Mouse (Mus musculus) heart, adult 2 months (tissue): ENCODE data around the gene Hcn2. TPM values are rescaled to one million over a fixed set of nuclear protein-coding genes. Genes with fewer than 3 reads are reported as not detected.

ENCODE experiments used
- DNase-seq, 2 experiments: peaks; one replicate each; pipeline ENCODE4 v3.0.0; 2021
- H3K27ac ChIP-seq: fragments of 200-600 bp; 2 replicates; pipeline ENCODE4 v1.8.1; 2022
- H3K27me3 ChIP-seq: fragments of 200-500 bp; 2 replicates; pipeline ENCODE4 v1.6.1; 2012; ENCODE audit warnings: mild to moderate bottlenecking, low read length, inconsistent platforms, mixed read lengths; ENCODE audit not compliant: control insufficient read depth, insufficient read depth
- H3K36me3 ChIP-seq: fragments of 200-500 bp; 2 replicates; pipeline ENCODE4 v1.6.1; 2012; ENCODE audit warnings: low read length, inconsistent platforms; ENCODE audit not compliant: control insufficient read depth, insufficient read depth
- H3K4me1 ChIP-seq: fragments of 200-500 bp; 2 replicates; pipeline ENCODE4 v1.6.1; 2011; ENCODE audit warnings: low read length; ENCODE audit not compliant: control insufficient read depth, insufficient read depth
- H3K4me3 ChIP-seq: fragments of 200-600 bp; 2 replicates; pipeline ENCODE4 v1.8.1; 2022
- H3K79me2 ChIP-seq: fragments of 200-500 bp; replicated peaks from 2 replicates; pipeline ENCODE4 v1.6.1; 2012; ENCODE audit warnings: mild to moderate bottlenecking, inconsistent platforms, low read length, moderate library complexity, mixed read lengths; ENCODE audit not compliant: control insufficient read depth, insufficient read depth
- H3K9ac ChIP-seq: fragments of 200-500 bp; 2 replicates; pipeline ENCODE4 v1.6.1; 2012; ENCODE audit warnings: low read depth, mild to moderate bottlenecking, control low read depth, inconsistent platforms, low read length, mixed read lengths
- CTCF ChIP-seq: fragments of 200-600 bp; IDR thresholded peaks from 2 replicates; pipeline ENCODE4 v1.8.1; 2022; ENCODE audit warnings: antibody characterized with exemption, mild to moderate bottlenecking, moderate library complexity
- EP300 ChIP-seq: fragments of 200-500 bp; IDR thresholded peaks from 2 replicates; pipeline ENCODE4 v1.6.1; 2011; ENCODE audit warnings: low read depth, low read length, control low read depth; ENCODE audit not compliant: insufficient read depth
- POLR2A ChIP-seq: fragments of 200-500 bp; IDR thresholded peaks from 2 replicates; pipeline ENCODE4 v1.6.1; 2011; ENCODE audit warnings: mild to moderate bottlenecking, low read depth, low read length, control low read depth; ENCODE audit not compliant: insufficient read depth
- WGBS: fragments of 180-500 bp; shearing (Covaris S2); methylation state at CpG from one replicate; pipeline ENCODE4 v1.1.7; 2018; 5-methylcytosine and 5-hydroxymethylcytosine counted together
- intact Hi-C: fragments of 180-260 bp; cut with DNase I; formaldehyde crosslinking; loops from one replicate; pipeline ENCODE4 v1.15.1; 2025
- long read RNA-seq: library from polyadenylated mRNA; stranded (forward); transcript quantifications from one replicate; pipeline ENCODE4 v2.0.0, GENCODE M21; 2021
- polyA plus RNA-seq: library from polyadenylated mRNA; depleted of rRNA; stranded (reverse); fragments of >200 nt; gene quantifications from 2 replicates; pipeline ENCODE4 v1.2.3, GENCODE M21; 2012; rRNA removed
- total RNA-seq, 2 experiments: library from RNA; stranded (reverse); gene quantifications; 2 replicates each; pipeline ENCODE4 v1.2.3; 2021

Hcn2 gene
- total RNA-seq = 10 to 100 TPM; 17.0 to 17.5 TPM
- polyA plus RNA-seq = 23.8 and 33.5 TPM in 2 replicates
- long read RNA-seq, transcript Hcn2-202 (8 exons, 3,195 nt) = major isoform, 15 of 20 reads
- long read RNA-seq, partial matches to known transcripts = 2 of 20 reads
- long read RNA-seq, other reads (novel, unspliced or antisense) = 3 of 20 reads

DNA sequence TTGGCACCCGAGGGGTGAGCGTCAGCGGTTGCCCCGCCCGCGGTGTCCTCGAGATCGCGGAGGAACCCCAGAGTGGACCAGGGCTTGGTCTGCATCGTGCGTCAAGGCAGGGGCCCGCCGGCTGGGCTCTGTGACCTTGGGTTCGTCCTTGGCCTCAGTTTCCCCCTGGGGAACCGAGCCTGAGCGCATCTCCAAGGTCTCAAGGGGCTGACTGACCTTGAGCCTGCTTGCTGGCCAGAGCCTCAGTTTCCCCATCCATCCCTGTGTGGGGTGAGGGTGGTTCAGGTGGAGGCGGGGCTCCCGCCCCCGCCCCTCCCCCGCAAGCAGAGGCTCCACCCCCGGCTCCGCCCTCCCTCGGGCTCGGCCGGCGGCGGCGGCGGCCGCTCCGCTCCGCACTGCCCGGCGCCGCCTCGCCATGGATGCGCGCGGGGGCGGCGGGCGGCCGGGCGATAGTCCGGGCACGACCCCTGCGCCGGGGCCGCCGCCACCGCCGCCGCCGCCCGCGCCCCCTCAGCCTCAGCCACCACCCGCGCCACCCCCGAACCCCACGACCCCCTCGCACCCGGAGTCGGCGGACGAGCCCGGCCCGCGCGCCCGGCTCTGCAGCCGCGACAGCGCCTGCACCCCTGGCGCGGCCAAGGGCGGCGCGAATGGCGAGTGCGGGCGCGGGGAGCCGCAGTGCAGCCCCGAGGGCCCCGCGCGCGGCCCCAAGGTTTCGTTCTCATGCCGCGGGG lies at the start of gene Hcn2:
Hcn2 (plus strand) TSS at position 381 of the 734 bp plus-strand sequence.
- H3K4me3 ChIP-seq = peak within 1 kb of the TSS; percentile 44
- TF ChIP-seq POLR2A (no peak), EP300 (no peak), CTCF (no peak)
- no peaks in the 10 kb centered on the region for H3K36me3 ChIP-seq
- no peaks in the 10 kb centered on the region for H3K79me2 ChIP-seq
- H3K27me3 ChIP-seq = peaks cover 4% of the 10 kb centered on the region; the same call in 1 of the 2 replicates
- intact Hi-C loops = no loop called here
- no peak for DNase-seq
- whole genome bisulfite sequencing = 2% methylated on average over 51 of the region's 91 CpGs
- no peak within 1 kb of the TSS for H3K27ac ChIP-seq
- H3K9ac ChIP-seq = peak within 1 kb of the TSS; percentile 28
- H3K4me1 ChIP-seq = peaks cover 3% of the 10 kb centered on the region; the same call in 1 of the 2 replicates

DNA sequence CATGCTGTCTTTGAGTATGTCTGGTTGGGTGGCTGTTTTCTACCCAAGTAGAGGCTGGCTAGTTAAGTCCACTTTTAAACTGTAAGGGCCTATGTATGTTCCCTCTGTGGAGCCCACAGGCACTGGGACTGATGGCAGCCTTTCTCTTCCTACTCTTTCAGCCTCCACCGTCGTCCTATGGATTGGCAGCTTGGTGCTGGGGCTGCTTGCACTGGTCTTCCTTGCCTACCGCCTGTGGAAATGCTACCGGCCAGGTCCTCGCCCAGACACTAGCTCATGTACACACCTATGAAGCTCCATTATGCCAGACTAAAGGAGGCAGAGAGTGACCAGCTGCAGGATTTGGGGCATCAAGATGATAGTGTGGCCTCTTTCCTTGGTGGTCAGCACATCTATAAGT lies 48.4 kb upstream of the Hcn2 start:
- no peaks in the 10 kb centered on the region for H3K27me3 ChIP-seq
- DNase-seq = no peak
- no peak overlapping the region for H3K4me3 ChIP-seq
- no peak overlapping the region for H3K9ac ChIP-seq
- H3K79me2 ChIP-seq = no peaks in the 10 kb centered on the region
- no peak overlapping the region for H3K27ac ChIP-seq
- H3K4me1 ChIP-seq = peaks cover 5% of the 10 kb centered on the region; the same call in 1 of the 2 replicates
- intact Hi-C loops = loop anchor here (2.0 to 10.0 kb wide), 2 partner anchors 73 to 913 kb away; partner anchors contain the start of gene Ccdc105
- H3K36me3 ChIP-seq = no peaks in the 10 kb centered on the region
- no peak for TF ChIP-seq CTCF
- no peak for TF ChIP-seq POLR2A
- no peak for TF ChIP-seq EP300
- WGBS = 77% methylated on average over 5 of the region's 5 CpGs

DNA sequence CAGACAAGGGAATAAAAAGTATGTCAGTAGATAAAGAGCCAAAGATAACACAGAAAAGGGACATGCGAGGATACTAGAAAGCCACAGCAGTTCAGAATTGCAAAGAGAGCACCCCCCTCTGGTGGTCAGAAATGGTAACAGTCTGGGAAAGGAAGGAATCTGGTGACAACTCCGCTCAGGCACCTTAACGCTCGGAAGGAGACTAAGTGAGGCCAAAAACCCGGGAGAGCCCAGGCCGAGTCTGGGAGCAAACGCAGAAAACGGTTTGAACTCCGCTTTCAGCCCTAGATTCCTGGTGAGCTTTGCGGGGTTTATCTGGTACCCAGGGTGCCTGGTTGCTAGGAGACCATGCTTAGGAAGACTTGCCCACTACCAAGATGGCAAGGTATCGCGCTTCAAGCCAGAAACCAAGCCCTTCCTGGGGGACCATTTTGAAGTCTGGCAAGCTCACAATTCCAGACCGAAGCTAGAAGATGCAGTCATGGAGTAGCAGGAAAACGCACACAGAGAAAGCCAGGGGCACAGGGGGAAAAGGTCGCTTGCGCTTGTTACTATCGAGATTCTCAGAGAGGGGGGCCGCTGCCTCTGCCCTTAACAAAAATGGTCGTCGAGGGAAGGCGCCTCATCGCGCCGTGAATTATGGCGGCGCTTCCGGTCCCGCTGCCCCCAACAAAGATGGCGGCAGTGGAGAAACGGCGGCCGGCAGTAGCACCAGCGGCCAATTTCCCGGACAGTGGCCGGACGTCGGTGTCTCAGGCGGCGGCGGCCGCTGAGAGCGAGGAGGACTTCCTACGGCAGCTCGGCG lies 47.5 kb upstream of the Hcn2 start, which contains the start of gene Tpgs1:
Tpgs1 (plus strand) TSS at position 599 of the 805 bp plus-strand sequence.
- Histone ChIP-seq H3K4me3 (peak within 1 kb of the TSS; percentile 82), H3K36me3 (no peaks in the 10 kb centered on the region), H3K4me1 (peaks cover 5% of the 10 kb centered on the region; the same call in 1 of the 2 replicates), H3K27me3 (no peaks in the 10 kb centered on the region), H3K79me2 (no peaks in the 10 kb centered on the region), H3K27ac (peak within 1 kb of the TSS; percentile 92), H3K9ac (peak within 1 kb of the TSS; percentile 78)
- TF ChIP-seq POLR2A (no peak), EP300 (0 out of 2 replicates have a peak, but pooled peaks have one; percentile 18)
- intact Hi-C loops = loop anchor here (1.0 to 10.0 kb wide), 3 partner anchors 12 to 914 kb away; partner anchors contain the start of gene Ccdc105
- peak; percentile 93 for DNase-seq
- under 1% methylated on average over 45 of the region's 45 CpGs for whole genome bisulfite sequencing

DNA sequence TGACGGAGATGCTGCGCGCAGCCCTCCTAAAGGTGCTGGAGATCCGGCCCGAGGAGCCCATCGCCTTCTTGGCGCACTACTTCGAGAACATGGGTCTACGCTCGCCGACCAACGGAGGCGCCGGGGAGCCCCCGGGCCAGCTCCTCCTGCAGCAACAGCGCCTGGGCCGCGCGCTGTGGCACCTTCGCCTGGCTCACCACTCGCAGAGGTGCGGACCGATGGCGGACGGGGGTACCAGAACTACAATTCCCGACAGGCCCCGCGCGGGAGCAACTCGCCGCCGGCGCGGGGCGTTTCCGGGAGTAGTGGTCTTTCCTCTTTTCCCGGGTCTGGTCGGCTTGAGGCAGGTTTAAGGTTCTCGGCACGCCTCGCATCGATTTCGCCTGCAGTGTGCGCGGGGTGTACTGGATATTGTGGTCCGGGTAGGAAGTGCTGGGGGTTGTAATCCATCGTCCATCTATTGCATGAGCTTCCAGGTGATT lies 46.8 kb upstream of the Hcn2 start:
- DNase-seq = peak; percentile 83 to 87
- intact Hi-C loops = loop anchor here (1.0 to 10.0 kb wide), 3 partner anchors 12 to 915 kb away; partner anchors contain the start of gene Ccdc105
- Histone ChIP-seq H3K27me3 (no peaks in the 10 kb centered on the region), H3K36me3 (no peaks in the 10 kb centered on the region), H3K27ac (peak overlapping the region; percentile 92), H3K4me1 (peaks cover 5% of the 10 kb centered on the region; the same call in 1 of the 2 replicates), H3K79me2 (no peaks in the 10 kb centered on the region), H3K4me3 (peak overlapping the region; percentile 82), H3K9ac (peak overlapping the region; percentile 78)
- TF ChIP-seq CTCF (no peak), POLR2A (no peak), EP300 (no peak)
- under 1% methylated on average over 47 of the region's 47 CpGs for WGBS

DNA sequence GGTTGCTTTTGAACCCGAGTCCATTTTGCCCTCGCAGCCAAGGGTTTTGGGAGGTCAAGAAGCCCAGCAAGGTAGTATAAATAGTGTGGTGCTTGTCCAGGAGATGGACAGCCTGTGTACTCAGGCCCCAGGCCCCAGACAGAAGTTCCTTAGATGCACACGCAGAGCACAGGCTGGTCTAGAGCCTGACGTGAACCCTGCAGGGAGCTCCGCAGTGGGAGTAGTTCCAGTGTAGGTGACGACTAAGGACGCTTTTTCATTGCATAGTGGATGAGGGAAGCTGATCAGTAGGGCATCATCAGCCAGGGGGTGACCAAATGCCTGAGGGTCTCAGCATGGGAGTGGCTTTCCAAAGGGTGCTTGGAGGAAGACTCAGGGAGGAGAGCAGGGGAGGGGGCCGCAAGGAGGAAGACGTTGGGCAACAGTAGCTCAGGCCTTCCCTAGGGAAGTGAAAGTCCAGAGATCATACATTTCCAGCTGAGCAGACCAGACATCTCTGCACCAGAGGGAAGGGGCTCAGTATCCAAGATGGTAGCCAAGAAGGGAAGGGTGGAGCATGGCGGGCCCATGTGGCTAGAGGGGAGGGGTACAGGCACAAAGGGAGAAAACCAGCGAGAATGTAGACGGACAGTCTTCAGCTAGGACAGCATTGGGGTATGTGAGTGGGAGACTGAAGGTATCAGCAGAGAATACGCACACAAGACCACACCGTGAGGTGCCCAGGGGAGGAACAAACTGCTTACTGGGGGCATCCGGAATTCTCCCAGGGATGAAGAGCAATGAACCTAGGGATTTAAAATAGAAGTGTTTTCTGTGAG lies 46.2 kb upstream of the Hcn2 start:
- intact Hi-C loops = no loop called here
- H3K27me3 ChIP-seq = no peaks in the 10 kb centered on the region

More for the DNA sequence above, 46.2 kb upstream of the Hcn2 start:
- H3K4me1 ChIP-seq = peaks cover 5% of the 10 kb centered on the region; the same call in 1 of the 2 replicates
- peak overlapping the region; percentile 78 for H3K9ac ChIP-seq
- H3K36me3 ChIP-seq = no peaks in the 10 kb centered on the region
- no peak for TF ChIP-seq CTCF
- TF ChIP-seq POLR2A = no peak
- TF ChIP-seq EP300 = no peak
- H3K4me3 ChIP-seq = peak overlapping the region; percentile 82
- peak overlapping the region; percentile 92 for H3K27ac ChIP-seq
- no peaks in the 10 kb centered on the region for H3K79me2 ChIP-seq
- DNase-seq = no peak
- WGBS = 39% methylated on average over 15 of the region's 15 CpGs
